Mouse (Mus musculus) embryo, embryonic 10.5 days (tissue): Measurements from ENCODE around the gene Pias1.
A peak's percentile ranks its signal among the peaks of the same experiment; 100 is the strongest.
"Not testable (repeated sequence)": the region's sequence is repeated elsewhere in the genome, so short reads cannot be mapped to it uniquely, and the experiment has no call there.

Experiments used
- DNase-seq: peaks from one replicate; pipeline ENCODE4 v3.0.0-alpha.2; 2015; ENCODE audit warnings: low spot score

Gene Pias1

GRCm38 (mm10) chr9:62940966-62941365 is 46.8 kb downstream of the Pias1 start:
- no peak for DNase-seq

- DNase-seq = peak; percentile 13
These were observed 51.9 kb downstream of the Pias1 start for GRCm38 (mm10) chr9:62935854-62936253.

- no peak for DNase-seq
These were observed 52.9 kb downstream of the Pias1 start for GRCm38 (mm10) chr9:62934700-62935400.

GRCm38 (mm10) chr9:62932575-62933339 is 55.0 kb downstream of the Pias1 start:
- DNase-seq = no peak

- DNase-seq = no peak
These were observed 62.7 kb downstream of the Pias1 start for GRCm38 (mm10) chr9:62924886-62925610.

- no peak for DNase-seq
These were observed 66.8 kb downstream of the Pias1 start for GRCm38 (mm10) chr9:62920877-62921276.

- no peak for DNase-seq
These were observed 70.7 kb downstream of the Pias1 start for GRCm38 (mm10) chr9:62917059-62917458.

- DNase-seq = no peak
These were observed 74.2 kb downstream of the Pias1 start for GRCm38 (mm10) chr9:62913390-62914069.

- DNase-seq = no peak
These were observed 82.7 kb downstream of the Pias1 start for GRCm38 (mm10) chr9:62905039-62905438.

- no peak for DNase-seq
These were observed 83.9 kb downstream of the Pias1 start for GRCm38 (mm10) chr9:62903841-62904240.

- DNase-seq = peak; percentile 62
These were observed 86.0 kb downstream of the Pias1 start for GRCm38 (mm10) chr9:62901736-62902135.

GRCm38 (mm10) chr9:62894486-62894885 is 93.2 kb downstream of the Pias1 start:
- no peak for DNase-seq

- no peak for DNase-seq
These were observed 105.9 kb downstream of the Pias1 start for GRCm38 (mm10) chr9:62881871-62882270.

- DNase-seq = no peak
These were observed 109.9 kb downstream of the Pias1 start for GRCm38 (mm10) chr9:62877825-62878224.

GRCm38 (mm10) chr9:62876966-62877616 is 110.6 kb downstream of the Pias1 start:
- DNase-seq = no peak

GRCm38 (mm10) chr9:62870728-62871127 is 117.0 kb downstream of the Pias1 start:
- DNase-seq = no peak

GRCm38 (mm10) chr9:62869236-62869635 is 118.5 kb downstream of the Pias1 start:
- not testable (repeated sequence) for DNase-seq

GRCm38 (mm10) chr9:62860866-62861265 is 126.9 kb downstream of the Pias1 start:
- no peak for DNase-seq

- DNase-seq = not testable (repeated sequence)
These were observed 127.6 kb downstream of the Pias1 start for GRCm38 (mm10) chr9:62860102-62860501.

- DNase-seq = peak; percentile 51
These were observed 129.3 kb downstream of the Pias1 start for GRCm38 (mm10) chr9:62858266-62859019.

- peak; percentile 65 for DNase-seq
These were observed 129.9 kb downstream of the Pias1 start, which contains the start of gene Calml4 for GRCm38 (mm10) chr9:62857719-62858261. Calml4 (plus strand) TSS chr9:62858080.
